In genomic region chr1:132918117-132918680, GRCm38 (mm10) we compare ENCODE assay signal across 9 mouse cellular contexts. TPM values are rescaled to one million over a fixed set of nuclear protein-coding genes. Genes with fewer than 3 reads are reported as not detected.
DNase-seq lines count a peak whose midpoint lies in the region; ATAC-seq and TF ChIP-seq lines count a peak whose summit lies in the region.
"Had no signal": no experiment of that assay in that cellular context is flagged by ENCODE, and none has a peak within 500 bp of the region (broad histone marks: within the 10 kb centered on the region; RNA-seq: fewer than 3 reads in every experiment).

No protein-coding gene starts in this region.

- H3K4me2 ChIP-seq in hindbrain, embryonic 14.5 days (replicated peaks), result no peak overlapping the region; the same call in 1 of the 2 replicates
- H3K4me2 ChIP-seq in neural tube, embryonic 14.5 days (ENCODE audit: low read depth, low read length), result no peak overlapping the region
- H3K4me2 ChIP-seq: liver, embryonic 15.5 days had no signal

- H3K9ac ChIP-seq in hindbrain, embryonic 14.5 days, result peak overlapping the region; percentile 28; the same call in 1 of the 2 replicates
- H3K9ac ChIP-seq in neural tube, embryonic 14.5 days (replicated peaks; ENCODE audit: low read depth, low read length), result no peak overlapping the region; the same call in 1 of the 2 replicates
- H3K9ac ChIP-seq: liver, embryonic 15.5 days had no signal

- no peaks in the 10 kb centered on the region for H3K27me3 ChIP-seq in hindbrain, embryonic 14.5 days (ENCODE audit: control insufficient read depth, insufficient read depth, low read length)
- H3K27me3 ChIP-seq in neural tube, embryonic 14.5 days (ENCODE audit: control insufficient read depth, insufficient read depth, low read length), result no peaks in the 10 kb centered on the region

- 22% methylated on average over 10 of the region's 10 CpGs for WGBS in hindbrain, embryonic 14.5 days
- 20% methylated on average over 10 of the region's 10 CpGs for WGBS in neural tube, embryonic 14.5 days

- no peak for TF ChIP-seq CTCF in layer of hippocampus, adult 2 months (conservative IDR thresholded peaks at IDR 0.05)

- no peaks in the 10 kb centered on the region for H3K36me3 ChIP-seq in hindbrain, embryonic 14.5 days (replicated peaks; ENCODE audit: control insufficient read depth, insufficient read depth)
- H3K36me3 ChIP-seq in neural tube, embryonic 14.5 days (ENCODE audit: control insufficient read depth, insufficient read depth, low read length), result no peaks in the 10 kb centered on the region
- H3K36me3 ChIP-seq: liver, embryonic 15.5 days had no signal

- no peaks in the 10 kb centered on the region for H3K9me3 ChIP-seq in hindbrain, embryonic 14.5 days (ENCODE audit: control insufficient read depth, low read length)
- no peaks in the 10 kb centered on the region for H3K9me3 ChIP-seq in neural tube, embryonic 14.5 days (ENCODE audit: control insufficient read depth, low read length)
- H3K9me3 ChIP-seq: liver, embryonic 15.5 days had no signal

- peaks cover 56% of the 10 kb centered on the region for H3K4me1 ChIP-seq in hindbrain, embryonic 14.5 days (replicated peaks; ENCODE audit: control insufficient read depth, insufficient read depth, low read length)
- peaks cover 38% of the 10 kb centered on the region for H3K4me1 ChIP-seq in neural tube, embryonic 14.5 days (ENCODE audit: control insufficient read depth, insufficient read depth, low read length)
- H3K4me1 ChIP-seq: liver, embryonic 15.5 days had no signal

- ATAC-seq in hindbrain, embryonic 14.5 days (ENCODE audit: low FRiP score), result no peak
- no peak for ATAC-seq in neural tube, embryonic 14.5 days (ENCODE audit: low read depth)

- no peak overlapping the region for H3K4me3 ChIP-seq in layer of hippocampus, adult 2 months
- H3K4me3 ChIP-seq in hindbrain, embryonic 14.5 days (replicated peaks; ENCODE audit: low read length), result no peak overlapping the region
- H3K4me3 ChIP-seq in neural tube, embryonic 14.5 days (ENCODE audit: low read depth, low read length), result no peak overlapping the region
- H3K4me3 ChIP-seq: liver, embryonic 15.5 days had no signal

- peak overlapping the region; percentile 87 for H3K27ac ChIP-seq in layer of hippocampus, adult 2 months
- H3K27ac ChIP-seq in hindbrain, embryonic 14.5 days, result peak overlapping the region; percentile 66
- peak overlapping the region; percentile 44 for H3K27ac ChIP-seq in neural tube, embryonic 14.5 days (ENCODE audit: low read depth, low read length)
- H3K27ac ChIP-seq: liver, embryonic 15.5 days had no signal

- no peak for DNase-seq in layer of hippocampus, adult 2 months (ENCODE audit: low spot score in 2 of 2)
- no peak for DNase-seq in layer of hippocampus, adult 18-20 months (ENCODE audit: low spot score in 2 of 2)
- DNase-seq in brain, adult 2 months (ENCODE audit: low read depth, low spot score), result peak; percentile 50
- DNase-seq in hindbrain, embryonic 14.5 days (ENCODE audit: low spot score), result no peak
- no peak for DNase-seq in thymus, postnatal 4 days
- DNase-seq in cerebellum, postnatal 4 days (ENCODE audit: low spot score in 2 of 2), result no peak

RNA-seq across cellular contexts. Expression of gene Lrrn2, which starts 38.1 kb away (rescaled TPM):
- 100 to 1,000 TPM; 218 to 236 TPM for total RNA-seq in layer of hippocampus, adult 2 months (2021)
- 100 to 1,000 TPM; 213 to 214 TPM for total RNA-seq in layer of hippocampus, adult 18-20 months (2021)
- 40.7 and 45.3 TPM in 2 replicates for polyA plus RNA-seq in hindbrain, embryonic 14.5 days (2014; fragmentation: Nextera tagmentation; extraction: Ambion mirVana)
- 35.8 and 38.4 TPM in 2 replicates for polyA plus RNA-seq in neural tube, embryonic 14.5 days (2014; fragmentation: Nextera tagmentation; extraction: Ambion mirVana)
- total RNA-seq: common myeloid progenitor, adult 5-6 weeks had no signal
